Mouse (Mus musculus) CD8-positive naive resting alpha-beta T cell, adult 57 days (primary cell): ENCODE measurements around the gene Mybph. TPM values are rescaled to one million over a fixed set of nuclear protein-coding genes. Genes with fewer than 3 reads are reported as not detected.

Experiments used
- total RNA-seq: library from RNA; stranded (reverse); gene quantifications from one replicate; pipeline ENCODE4 v1.2.4, GENCODE M21; 2023

Mybph gene
- not detected for total RNA-seq

DNA sequence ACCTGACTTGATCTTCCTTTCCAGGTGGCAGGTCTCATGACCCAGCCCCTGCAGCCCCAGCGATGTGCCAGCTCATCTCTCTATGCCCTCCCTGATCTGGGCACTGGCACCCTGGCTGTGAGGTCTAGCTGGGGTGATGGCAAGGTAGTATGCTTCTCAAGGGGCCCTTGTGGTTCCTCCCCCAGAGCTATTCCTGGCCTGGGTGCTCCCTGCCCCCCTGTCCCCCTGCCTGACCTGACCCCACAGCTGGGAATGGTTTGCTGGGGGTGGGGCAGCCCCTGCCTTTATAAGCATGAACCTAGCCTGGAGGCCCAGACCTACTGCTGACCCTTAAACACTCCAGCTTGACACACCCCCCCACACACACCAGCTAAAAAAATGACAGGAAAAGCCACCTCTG, at the start of gene Mybph:
Mybph (plus strand) TSS at position 323 of the 400 bp plus-strand sequence.

DNA sequence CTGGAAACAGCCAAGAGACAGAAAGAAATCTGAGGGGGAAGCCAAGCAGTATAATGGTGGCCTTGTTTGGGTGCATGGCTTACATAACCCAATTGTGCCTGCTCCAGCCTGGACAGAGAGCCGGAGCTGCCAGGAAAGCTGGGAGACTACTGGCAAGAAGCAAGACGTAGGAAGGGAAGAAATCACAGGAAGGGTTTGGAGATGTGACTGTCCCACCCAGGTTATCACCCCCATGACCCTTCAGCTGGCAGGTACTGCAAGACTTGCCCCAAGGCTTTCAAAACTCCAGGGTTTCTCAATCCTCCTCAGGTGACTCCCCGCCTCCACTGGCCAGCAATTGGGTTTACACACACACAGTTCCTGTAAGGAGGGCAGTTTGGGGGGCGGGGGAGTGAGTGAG, 11.2 kb upstream of the Mybph start, which contains the start of gene Chil1:
Chil1 (plus strand) TSS at position 152 of the 400 bp plus-strand sequence.

DNA sequence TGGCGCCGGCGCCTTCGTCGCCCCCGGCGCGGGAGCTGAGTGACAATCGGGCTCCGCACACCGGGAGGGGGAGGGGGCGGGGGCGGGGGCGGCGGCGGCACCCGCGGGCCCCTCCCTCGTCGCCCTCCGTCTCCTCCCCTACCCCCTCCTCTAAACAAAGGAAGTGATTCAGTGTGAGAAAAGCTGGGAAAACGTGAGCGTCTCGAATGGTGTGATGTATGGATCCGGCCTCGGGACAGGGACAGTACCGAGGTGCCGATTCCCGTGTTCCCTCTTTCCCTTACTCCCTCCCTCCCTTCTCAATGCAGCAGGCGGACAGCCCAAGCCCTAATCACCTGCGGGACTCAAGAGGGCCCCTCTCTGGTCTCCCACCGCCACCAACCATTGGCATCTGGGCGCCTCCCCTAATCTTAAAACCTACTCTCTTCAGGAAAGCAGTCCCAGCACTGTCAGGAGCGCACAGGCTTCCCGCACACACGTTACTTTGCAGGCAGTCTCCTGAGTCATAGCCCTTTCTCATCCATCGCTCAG, 42.2 kb downstream of the Mybph start, which contains the start of gene Adora1:
Adora1 (minus strand) TSS at position 41 of the 531 bp plus-strand sequence.

Other genes with a start within 250 kb of the Mybph start
- gene Fmod, start 156.2 kb upstream of the Mybph start, total RNA-seq: not detected
- gene Btg2, start 114.3 kb upstream of the Mybph start, total RNA-seq: 356 TPM
- gene Chit1, start 82.2 kb upstream of the Mybph start, total RNA-seq: not detected
- gene Chil1, start 11.3 kb upstream of the Mybph start, total RNA-seq: 1.0 TPM
- gene Adora1, start 42.0 kb downstream of the Mybph start, total RNA-seq: not detected
- not detected for gene Myog, start 96.5 kb downstream of the Mybph start, total RNA-seq
- gene Ppfia4, start 139.5 kb downstream of the Mybph start, total RNA-seq: 0.95 TPM
- gene Tmem183a, start 168.5 kb downstream of the Mybph start, total RNA-seq: 69.8 TPM
- gene 4933406M09Rik, start 192.5 kb downstream of the Mybph start, total RNA-seq: not detected
- gene Cyb5r1, start 212.1 kb downstream of the Mybph start, total RNA-seq: 17.5 TPM
- gene Adipor1, start 221.9 kb downstream of the Mybph start, total RNA-seq: 77.8 TPM